Mouse (Mus musculus) cerebellum, adult 9-11 months (tissue): ENCODE results near the gene Ckm.

Experiments used
- DNase-seq: peaks from one replicate; pipeline ENCODE4 v3.0.0; 2022

The Ckm gene

GRCm38 (mm10) chr7:19436276-19436675 lies 31.7 kb downstream of the Ckm start:
- DNase-seq, result no peak

- DNase-seq, result no peak
Measured at GRCm38 (mm10) chr7:19437048-19437447, 32.5 kb downstream of the Ckm start.

- no peak for DNase-seq
Measured at GRCm38 (mm10) chr7:19441448-19442091, 37.0 kb downstream of the Ckm start.

- DNase-seq, result peak; percentile 80
Measured at GRCm38 (mm10) chr7:19443344-19443743, 38.8 kb downstream of the Ckm start.

GRCm38 (mm10) chr7:19444801-19445200 lies 40.2 kb downstream of the Ckm start:
- no peak for DNase-seq

- DNase-seq, result peak; percentile 75
Measured at GRCm38 (mm10) chr7:19447689-19448088, 43.1 kb downstream of the Ckm start.

GRCm38 (mm10) chr7:19449165-19449564 lies 44.6 kb downstream of the Ckm start:
- no peak for DNase-seq

- no peak for DNase-seq
Measured at GRCm38 (mm10) chr7:19455186-19455585, 50.6 kb downstream of the Ckm start.

GRCm38 (mm10) chr7:19455819-19456495 lies 51.4 kb downstream of the Ckm start:
- peak; percentile 56 for DNase-seq

GRCm38 (mm10) chr7:19456628-19457027 lies 52.1 kb downstream of the Ckm start:
- no peak for DNase-seq

GRCm38 (mm10) chr7:19457414-19458071 lies 53.0 kb downstream of the Ckm start:
- no peak for DNase-seq

GRCm38 (mm10) chr7:19458072-19458486 lies 53.5 kb downstream of the Ckm start:
- DNase-seq, result peak; percentile 66

GRCm38 (mm10) chr7:19458591-19459111 lies 54.1 kb downstream of the Ckm start, which contains the start of gene Mark4:
TSS of gene Mark4 (minus strand) at chr7:19458821.
- peak; percentile 78 for DNase-seq

GRCm38 (mm10) chr7:19459144-19459870 lies 54.7 kb downstream of the Ckm start:
- peak; percentile 38 for DNase-seq

- no peak for DNase-seq
Measured at GRCm38 (mm10) chr7:19460500-19460899, 55.9 kb downstream of the Ckm start.

GRCm38 (mm10) chr7:19461488-19461887 lies 56.9 kb downstream of the Ckm start:
- DNase-seq, result no peak

GRCm38 (mm10) chr7:19462443-19462842 lies 57.9 kb downstream of the Ckm start:
- no peak for DNase-seq

- DNase-seq, result no peak
Measured at GRCm38 (mm10) chr7:19462884-19463381, 58.4 kb downstream of the Ckm start, which contains the start of gene Exoc3l2. TSS of gene Exoc3l2 (plus strand) at chr7:19463331.

GRCm38 (mm10) chr7:19464367-19465307 lies 60.1 kb downstream of the Ckm start:
- DNase-seq, result no peak

GRCm38 (mm10) chr7:19466602-19467145 lies 62.1 kb downstream of the Ckm start:
- no peak for DNase-seq

GRCm38 (mm10) chr7:19467638-19468037 lies 63.1 kb downstream of the Ckm start:
- DNase-seq, result no peak
